Mouse (Mus musculus) urinary bladder, adult 2 months (tissue): Measurements from ENCODE around the gene Cacna1d. TPM values are rescaled to one million over a fixed set of nuclear protein-coding genes. Genes with fewer than 3 reads are reported as not detected.

Source experiments
- DNase-seq: peaks from one replicate; pipeline ENCODE4 v3.0.0; 2022; ENCODE audit warnings: low spot score
- polyA plus RNA-seq: library from polyadenylated mRNA; depleted of rRNA; stranded (reverse); fragments of >200 nt; gene quantifications from 2 replicates; pipeline ENCODE4 v1.2.3, GENCODE M21; 2012

Cacna1d gene
- polyA plus RNA-seq, 1 experiment: 2.7 TPM

DNA sequence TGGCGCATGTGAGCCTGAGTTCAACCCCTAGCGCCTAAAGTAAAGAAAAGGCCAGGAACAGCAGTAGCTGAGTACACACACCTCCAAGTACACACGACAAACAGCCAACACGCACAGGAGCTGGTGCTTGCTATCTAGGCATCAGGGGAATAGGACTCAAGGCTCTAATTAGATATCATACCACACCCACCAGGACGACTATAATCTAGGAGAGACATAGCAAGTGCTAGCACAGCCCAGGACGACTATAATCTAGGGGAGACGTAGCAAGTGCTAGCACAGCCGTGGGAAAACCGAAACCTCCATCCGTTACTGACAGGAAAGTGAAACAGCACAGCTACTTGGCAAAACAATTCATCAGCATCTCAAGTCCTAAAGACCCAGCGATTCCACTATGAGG lies 162.1 kb downstream of the Cacna1d start:
- DNase-seq: no peak

GRCm38 (mm10) chr14:30327452-30327851 lies 163.8 kb downstream of the Cacna1d start:
- DNase-seq: no peak

- no peak for DNase-seq
Observed at GRCm38 (mm10) chr14:30327051-30327450, 164.2 kb downstream of the Cacna1d start.

- no peak for DNase-seq
Observed at GRCm38 (mm10) chr14:30326226-30326625, 165.0 kb downstream of the Cacna1d start.

- no peak for DNase-seq
Observed at GRCm38 (mm10) chr14:30324994-30325393, 166.3 kb downstream of the Cacna1d start.

- DNase-seq: no peak
Observed at GRCm38 (mm10) chr14:30318715-30319437, 172.4 kb downstream of the Cacna1d start.

- no peak for DNase-seq
Observed at GRCm38 (mm10) chr14:30318293-30318692, 173.0 kb downstream of the Cacna1d start.

DNA sequence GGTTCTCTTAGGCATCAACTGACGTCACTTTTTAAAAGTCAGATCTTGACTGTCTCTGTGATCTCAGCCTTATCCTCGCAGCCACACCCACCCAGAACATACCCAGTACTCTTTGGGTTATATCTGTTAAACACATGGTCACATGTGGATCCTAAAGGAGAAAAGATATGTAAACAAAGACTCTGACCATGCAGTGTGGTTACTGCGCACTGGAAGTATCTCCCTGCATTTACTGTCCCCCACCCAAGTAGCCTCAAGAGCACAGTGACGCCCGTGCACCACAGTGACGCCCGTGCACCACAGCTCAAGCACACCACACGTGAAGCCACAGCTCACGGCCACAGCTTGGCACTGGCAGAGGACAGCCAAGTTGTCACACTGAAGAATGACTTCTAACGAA lies 173.6 kb downstream of the Cacna1d start:
- no peak for DNase-seq

DNA sequence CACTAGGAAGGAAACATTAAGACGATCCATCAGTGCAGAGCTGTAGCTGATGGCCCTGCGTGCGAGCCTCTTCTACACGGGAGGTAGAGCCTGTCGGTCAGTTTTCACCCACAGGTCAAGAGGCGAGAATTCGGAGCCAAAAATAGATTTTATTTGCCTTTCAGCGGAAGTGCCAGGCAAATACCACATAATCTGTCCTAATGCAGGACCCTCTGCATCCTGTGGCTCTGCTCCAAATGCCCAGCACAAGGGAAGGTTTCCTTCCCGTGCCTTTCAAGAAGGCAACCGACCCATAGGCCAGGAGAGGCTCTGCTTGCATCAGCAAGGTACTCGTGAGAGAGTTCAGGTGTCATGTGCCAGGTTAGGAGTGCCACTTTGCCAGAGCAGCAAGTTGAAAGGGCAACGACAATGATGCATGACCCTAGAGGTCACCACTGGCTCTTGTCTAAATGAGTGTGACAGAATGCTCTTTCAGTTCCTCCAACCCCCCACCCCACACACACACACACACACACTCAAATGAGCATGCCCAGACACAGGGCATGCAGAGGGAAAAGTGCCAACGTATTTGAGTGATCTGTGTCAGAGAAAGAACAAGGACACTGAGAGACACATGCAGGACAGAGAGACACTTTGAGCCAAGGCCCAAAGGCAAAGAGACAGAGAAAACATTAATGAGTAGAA lies 179.9 kb downstream of the Cacna1d start:
- no peak for DNase-seq

DNA sequence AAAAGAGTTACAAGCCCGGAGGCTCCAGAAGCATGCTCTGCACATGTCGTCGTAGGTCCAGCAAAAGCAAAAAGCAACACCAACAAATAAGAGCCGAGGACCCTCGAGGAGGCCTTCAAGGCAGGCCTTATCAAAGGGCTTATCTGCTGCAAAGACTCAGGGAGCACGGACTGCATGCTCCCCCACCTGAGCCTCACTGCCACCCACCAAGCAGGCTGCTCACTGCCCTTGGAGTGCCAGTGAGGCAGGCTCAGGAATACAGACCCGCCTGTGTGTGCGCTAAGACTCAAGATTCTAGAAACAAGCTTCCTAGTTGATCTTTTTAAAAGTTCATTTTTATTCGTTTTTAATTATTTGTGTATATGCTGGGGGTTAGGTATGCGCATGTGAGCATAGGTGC lies 181.0 kb downstream of the Cacna1d start:
- no peak for DNase-seq

- no peak for DNase-seq
Observed at GRCm38 (mm10) chr14:30306221-30306620, 185.0 kb downstream of the Cacna1d start.

DNA sequence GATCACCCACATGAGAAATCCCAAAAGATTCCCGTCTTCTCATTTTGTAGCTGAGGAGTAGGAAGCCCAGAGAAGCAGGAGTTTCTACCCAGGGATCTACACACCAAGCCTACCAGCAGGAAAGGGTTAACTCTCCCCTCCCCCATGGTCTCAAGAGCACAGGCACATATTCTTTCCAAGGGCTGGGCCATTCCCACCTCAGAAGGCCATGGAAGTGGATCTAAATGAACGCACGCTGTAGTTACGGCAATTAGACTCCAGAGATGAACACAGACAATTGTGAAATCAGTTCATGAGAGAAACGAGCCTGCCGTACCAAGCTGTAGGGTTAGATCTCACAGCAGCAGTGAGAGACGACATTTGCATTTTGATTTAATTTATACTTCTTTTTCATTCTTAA lies 191.3 kb downstream of the Cacna1d start:
- DNase-seq: no peak

GRCm38 (mm10) chr14:30297492-30297891 lies 193.8 kb downstream of the Cacna1d start:
- DNase-seq: no peak

DNA sequence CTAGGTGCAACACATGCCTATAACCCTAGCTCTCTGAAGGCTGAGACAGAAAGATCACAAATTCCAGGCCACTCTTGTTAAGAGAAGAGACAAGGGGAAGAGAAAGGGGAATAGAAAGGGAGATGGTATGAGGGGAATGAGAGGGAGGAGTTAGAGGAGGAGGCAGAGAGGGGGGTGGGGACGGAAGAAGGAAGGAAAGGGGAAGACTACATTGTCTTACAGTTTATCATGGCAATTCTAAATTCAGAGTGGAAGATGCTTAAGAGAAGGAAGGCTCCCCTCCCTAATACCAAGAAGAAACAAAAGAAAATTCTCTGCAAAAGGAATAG lies 199.2 kb downstream of the Cacna1d start:
- DNase-seq: no peak

GRCm38 (mm10) chr14:30291389-30292134 lies 199.7 kb downstream of the Cacna1d start:
- no peak for DNase-seq

DNA sequence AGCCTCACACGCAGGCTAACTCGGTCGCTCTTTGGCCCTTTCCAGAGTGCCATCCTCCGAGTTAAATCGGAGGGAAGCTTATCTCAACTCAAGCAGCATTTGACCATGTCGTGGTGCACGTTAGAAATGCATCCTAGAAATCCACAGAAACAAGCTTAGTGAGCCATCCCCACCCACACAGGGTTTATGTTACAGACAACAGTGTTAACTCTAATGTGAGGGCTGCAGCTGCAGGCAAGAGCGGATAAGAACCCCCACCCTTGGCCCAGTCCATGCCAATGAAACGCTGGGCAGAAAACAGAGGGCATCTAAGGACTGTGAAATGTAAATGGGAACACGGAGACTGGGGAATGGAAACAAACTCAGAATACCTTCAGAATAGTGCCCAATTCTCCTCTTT lies 206.8 kb downstream of the Cacna1d start:
- no peak for DNase-seq

DNA sequence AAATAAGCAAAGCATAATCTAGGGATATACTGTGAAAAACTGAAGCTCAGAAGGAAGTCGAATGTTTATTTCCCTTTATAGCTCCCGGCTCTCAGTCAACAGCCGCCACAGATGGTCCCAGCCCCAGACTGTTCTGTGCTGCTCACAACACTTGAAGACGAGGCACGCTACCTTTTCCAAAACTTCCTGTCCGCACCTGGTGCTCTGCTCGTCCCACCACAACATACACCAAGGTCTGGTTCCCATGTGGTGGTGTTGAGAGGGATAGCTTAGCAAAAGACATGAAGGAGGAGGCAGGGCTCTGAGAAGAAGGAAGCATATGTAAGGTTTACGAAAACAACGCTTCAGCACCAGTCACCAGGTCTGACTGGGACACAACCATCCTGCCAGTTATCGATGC lies 207.2 kb downstream of the Cacna1d start:
- DNase-seq: no peak

- no peak for DNase-seq
Observed at GRCm38 (mm10) chr14:30275572-30275971, 215.7 kb downstream of the Cacna1d start.

DNA sequence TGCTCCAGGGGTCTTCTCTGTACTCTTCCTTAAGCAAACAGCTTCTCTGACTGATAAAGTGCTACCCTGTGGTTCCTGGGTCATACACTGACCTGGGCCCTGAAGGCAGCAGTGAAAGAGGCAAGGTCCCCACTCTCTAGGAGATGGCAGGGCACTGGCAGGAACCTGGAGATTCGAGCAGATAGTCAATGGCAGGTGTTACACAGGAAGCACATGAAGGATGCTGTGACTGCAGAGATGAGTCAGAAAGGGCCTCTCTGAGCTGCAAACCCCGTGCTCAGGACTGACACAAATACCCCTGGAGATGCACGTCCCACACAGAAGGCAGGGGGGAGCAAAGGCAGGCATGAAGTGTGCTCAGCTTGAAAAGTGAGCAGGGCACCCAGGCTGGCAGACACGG lies 218.3 kb downstream of the Cacna1d start:
- no peak for DNase-seq

DNA sequence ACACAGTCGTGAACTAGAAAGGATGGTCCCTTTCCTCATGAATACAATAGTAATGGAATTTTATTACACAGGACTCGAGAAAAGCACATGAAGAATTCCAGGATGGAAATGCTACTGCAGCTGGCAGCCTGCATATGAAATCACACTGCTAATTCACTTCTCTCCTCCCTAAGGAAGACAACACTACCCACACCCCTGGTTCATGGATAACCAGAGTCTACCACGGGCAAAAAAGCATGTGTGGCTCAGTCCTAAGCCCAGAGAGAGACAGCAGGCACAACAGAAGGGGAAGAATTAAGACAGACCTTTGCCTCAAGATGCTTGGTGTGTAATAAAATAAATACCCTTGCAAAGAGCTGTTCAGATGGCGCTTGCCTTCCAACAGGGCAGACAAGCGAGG lies 218.7 kb downstream of the Cacna1d start:
- no peak for DNase-seq

- no peak for DNase-seq
Observed at GRCm38 (mm10) chr14:30271856-30272255, 219.4 kb downstream of the Cacna1d start.

DNA sequence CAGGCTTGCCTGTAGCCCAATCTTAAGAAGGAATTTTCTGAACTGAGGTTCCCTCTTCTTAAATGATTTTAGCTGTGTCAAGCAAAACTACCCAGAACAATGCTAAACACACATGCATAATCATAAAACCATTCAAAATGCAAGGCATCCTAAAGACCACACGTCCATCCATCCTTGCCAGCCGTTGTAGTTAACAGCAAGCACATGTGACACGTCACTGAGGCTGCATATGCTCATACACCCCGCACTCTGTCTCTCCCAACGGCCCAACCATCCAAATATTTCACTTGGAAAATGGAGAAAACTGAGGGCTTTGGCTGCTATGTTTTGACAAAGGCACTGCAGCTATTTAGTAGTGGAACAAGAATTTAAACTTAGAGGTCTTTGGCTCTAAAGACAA lies 220.9 kb downstream of the Cacna1d start:
- no peak for DNase-seq

DNA sequence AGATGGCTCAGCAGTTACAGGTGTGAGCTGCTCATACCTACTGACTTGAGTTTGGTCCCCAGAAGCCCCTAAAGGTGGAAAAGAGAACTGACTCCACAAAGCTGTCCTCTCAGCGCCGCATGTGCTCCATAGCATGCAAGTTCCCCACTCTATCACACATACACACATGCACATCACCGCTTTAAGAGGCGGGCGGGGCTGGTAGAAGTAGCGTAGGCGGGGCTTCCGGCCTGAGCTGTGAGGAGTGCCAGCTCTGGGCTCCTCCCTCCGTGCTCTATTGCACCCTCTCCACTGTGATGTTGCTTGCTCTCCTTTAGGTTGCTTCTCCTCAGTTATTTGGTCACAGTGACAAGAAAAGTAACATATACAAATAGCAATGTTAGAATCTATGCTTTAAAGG lies 225.5 kb downstream of the Cacna1d start:
- no peak for DNase-seq
